Mouse (Mus musculus) lung, postnatal 14 days (tissue): Measurements from ENCODE around the gene Slfn2.
A peak's percentile ranks its signal among the peaks of the same experiment; 100 is the strongest.
"Not testable (repeated sequence)": the region's sequence is repeated elsewhere in the genome, so short reads cannot be mapped to it uniquely, and the experiment has no call there.

ENCODE experiments used
- DNase-seq: peaks from one replicate; pipeline ENCODE4 v3.0.0; 2021

The Slfn2 gene

GRCm38 (mm10) chr11:83064946-83065345 lies at the start of gene Slfn2:
Gene Slfn2 (plus strand): TSS chr11:83065112.
- no peak for DNase-seq

GRCm38 (mm10) chr11:83016093-83016492 lies 48.8 kb upstream of the Slfn2 start:
- DNase-seq, result no peak

- not testable (repeated sequence) for DNase-seq
These were observed 45.1 kb upstream of the Slfn2 start for GRCm38 (mm10) chr11:83019561-83020519.

- peak; percentile 16 for DNase-seq
These were observed 44.3 kb upstream of the Slfn2 start, which contains the start of gene Slfn8 for GRCm38 (mm10) chr11:83020621-83021020. Gene Slfn8 (minus strand): TSS chr11:83020810.

- DNase-seq, result not testable (repeated sequence)
These were observed 26.2 kb upstream of the Slfn2 start for GRCm38 (mm10) chr11:83038686-83039085.

- no peak for DNase-seq
These were observed 25.8 kb upstream of the Slfn2 start for GRCm38 (mm10) chr11:83039156-83039555.

GRCm38 (mm10) chr11:83039796-83040195 lies 25.1 kb upstream of the Slfn2 start:
- DNase-seq, result no peak

GRCm38 (mm10) chr11:83040325-83040724 lies 24.6 kb upstream of the Slfn2 start:
- no peak for DNase-seq

- no peak for DNase-seq
These were observed 23.9 kb upstream of the Slfn2 start for GRCm38 (mm10) chr11:83041000-83041399.

- no peak for DNase-seq
These were observed 21.0 kb upstream of the Slfn2 start for GRCm38 (mm10) chr11:83043891-83044290.

GRCm38 (mm10) chr11:83045642-83046041 lies 19.3 kb upstream of the Slfn2 start:
- DNase-seq, result no peak

- peak; percentile 68 for DNase-seq
These were observed 7.0 kb upstream of the Slfn2 start for GRCm38 (mm10) chr11:83057863-83058262.

- DNase-seq, result no peak
These were observed 4.4 kb upstream of the Slfn2 start for GRCm38 (mm10) chr11:83060412-83061020.

GRCm38 (mm10) chr11:83061806-83062205 lies 3.1 kb upstream of the Slfn2 start:
- no peak for DNase-seq

GRCm38 (mm10) chr11:83063126-83063525 lies 1.8 kb upstream of the Slfn2 start:
- DNase-seq, result no peak

GRCm38 (mm10) chr11:83063941-83064349 lies 967 bp upstream of the Slfn2 start:
- DNase-seq, result no peak

- DNase-seq, result no peak
These were observed 781 bp downstream of the Slfn2 start for GRCm38 (mm10) chr11:83065441-83066344.

GRCm38 (mm10) chr11:83066640-83067531 lies 2.0 kb downstream of the Slfn2 start:
- DNase-seq, result no peak

- no peak for DNase-seq
These were observed 3.2 kb downstream of the Slfn2 start for GRCm38 (mm10) chr11:83067982-83068694.

GRCm38 (mm10) chr11:83070321-83070970 lies 5.5 kb downstream of the Slfn2 start:
- DNase-seq, result no peak
